In genomic region chr16:90144541-90144940, GRCm38 (mm10) we compare ENCODE assay signal across 8 mouse cellular contexts. TPM values are rescaled to one million over a fixed set of nuclear protein-coding genes. Genes with fewer than 3 reads are reported as not detected.
A peak's percentile ranks its signal among the peaks of the same experiment; 100 is the strongest.
DNase-seq lines count a peak whose midpoint lies in the region; ATAC-seq and TF ChIP-seq lines count a peak whose summit lies in the region.

No protein-coding gene starts in this region.

- no peak for TF ChIP-seq EP300 in heart, adult 2 months (IDR thresholded peaks at IDR 0.05; ENCODE audit: insufficient read depth, low read depth, low read length)

- ATAC-seq in heart, embryonic 15.5 days (replicated peaks; ENCODE audit: insufficient number of reproducible peaks, insufficient read depth, low FRiP score, low read depth) = no peak
- ATAC-seq in G1E (ENCODE audit: extremely low read depth, insufficient number of reproducible peaks, low FRiP score, poor library complexity, severe bottlenecking) = no peak
- ATAC-seq in megakaryocyte progenitor cell, adult 5-6 weeks (replicated peaks; ENCODE audit: poor library complexity) = peak; percentile 6; the same call in 1 of the 2 replicates
- no peak for ATAC-seq in erythroid progenitor cell, adult 5-6 weeks (replicated peaks; ENCODE audit: low FRiP score, poor library complexity, severe bottlenecking)

- no peak for TF ChIP-seq CTCF in heart, adult 2 months (IDR thresholded peaks at IDR 0.05)
- TF ChIP-seq CTCF in G1E (IDR thresholded peaks at IDR 0.05; ENCODE audit: low read depth, low read length) = no peak

- intact Hi-C loops in heart, adult 2 months (cut with DNase I) = no loop called here

- peak overlapping the region; percentile 64 for H3K9ac ChIP-seq in heart, embryonic 15.5 days
- no peak overlapping the region for H3K9ac ChIP-seq in heart, adult 2 months (ENCODE audit: low read depth, low read length)

- H3K4me1 ChIP-seq in heart, embryonic 15.5 days (replicated peaks) = peaks cover 27% of the 10 kb centered on the region
- H3K4me1 ChIP-seq in heart, adult 2 months (ENCODE audit: control insufficient read depth, insufficient read depth, low read length) = no peaks in the 10 kb centered on the region
- peaks cover 18% of the 10 kb centered on the region for H3K4me1 ChIP-seq in G1E (ENCODE audit: insufficient read depth, low read depth, low read length)
- peaks cover 46% of the 10 kb centered on the region for H3K4me1 ChIP-seq in hindbrain, embryonic 10.5 days (replicated peaks)

- no peak for TF ChIP-seq POLR2A in heart, adult 2 months (IDR thresholded peaks at IDR 0.05; ENCODE audit: insufficient read depth, low read depth, low read length)

- peak overlapping the region; percentile 68 for H3K4me3 ChIP-seq in heart, embryonic 15.5 days
- no peak overlapping the region; the same call in 1 of the 2 replicates for H3K4me3 ChIP-seq in heart, adult 2 months
- H3K4me3 ChIP-seq in G1E (ENCODE audit: low read depth, low read length) = peak overlapping the region; percentile 71; the same call in 1 of the 2 replicates
- peak overlapping the region; percentile 84 for H3K4me3 ChIP-seq in hindbrain, embryonic 10.5 days

- no peaks in the 10 kb centered on the region for H3K27me3 ChIP-seq in heart, embryonic 15.5 days
- peaks cover 5% of the 10 kb centered on the region; the same call in 1 of the 2 replicates for H3K27me3 ChIP-seq in heart, adult 2 months (ENCODE audit: control insufficient read depth, insufficient read depth, low read length)
- H3K27me3 ChIP-seq in G1E (ENCODE audit: insufficient read depth, low read length) = peaks cover 11% of the 10 kb centered on the region; the same call in 1 of the 2 replicates
- H3K27me3 ChIP-seq in hindbrain, embryonic 10.5 days (ENCODE audit: insufficient read depth, poor library complexity, severe bottlenecking) = peaks cover 4% of the 10 kb centered on the region; the same call in 1 of the 2 replicates

- no peaks in the 10 kb centered on the region for H3K36me3 ChIP-seq in heart, embryonic 15.5 days
- no peaks in the 10 kb centered on the region for H3K36me3 ChIP-seq in heart, adult 2 months (ENCODE audit: control insufficient read depth, insufficient read depth, low read length)
- no peaks in the 10 kb centered on the region for H3K36me3 ChIP-seq in G1E (replicated peaks)
- no peaks in the 10 kb centered on the region for H3K36me3 ChIP-seq in hindbrain, embryonic 10.5 days

- no peak for DNase-seq in heart, adult 2 months
- no peak for DNase-seq in G1E (ENCODE audit: low spot score)
- DNase-seq in hindbrain, embryonic 10.5 days (ENCODE audit: low spot score) = no peak
- DNase-seq in yolk sac, embryonic 10.5 days (ENCODE audit: low spot score) = no peak
- no peak for DNase-seq in left cerebral cortex, adult 18-20 months (ENCODE audit: low spot score in 2 of 2)

- peak overlapping the region; percentile 37; the same call in 1 of the 2 replicates for H3K27ac ChIP-seq in heart, embryonic 15.5 days
- H3K27ac ChIP-seq in heart, adult 2 months = no peak overlapping the region
- peak overlapping the region; percentile 98 for H3K27ac ChIP-seq in hindbrain, embryonic 10.5 days

- H3K79me2 ChIP-seq in heart, adult 2 months (replicated peaks; ENCODE audit: control insufficient read depth, insufficient read depth, low read length) = no peaks in the 10 kb centered on the region

- peak overlapping the region; percentile 98 for H3K4me2 ChIP-seq in heart, embryonic 15.5 days

- no peaks in the 10 kb centered on the region for H3K9me3 ChIP-seq in heart, embryonic 15.5 days (replicated peaks)
- peaks cover 35% of the 10 kb centered on the region for H3K9me3 ChIP-seq in G1E (replicated peaks)
- no peaks in the 10 kb centered on the region for H3K9me3 ChIP-seq in hindbrain, embryonic 10.5 days

- 12% methylated on average over 13 of the region's 13 CpGs for WGBS in heart, embryonic 15.5 days
- WGBS in heart, adult 2 months = 29% methylated on average over 13 of the region's 13 CpGs
- WGBS in hindbrain, embryonic 10.5 days = 13% methylated on average over 13 of the region's 13 CpGs

RNA-seq across cellular contexts. Expression of gene Tiam1, which starts 1.0 kb away (rescaled TPM):
- 7.6 and 8.1 TPM in 2 replicates for polyA plus RNA-seq in heart, embryonic 15.5 days (2015; fragmentation: Nextera tagmentation; extraction: Ambion mirVana)
- 1 to 10 TPM; 4.4 to 7.9 TPM for total RNA-seq in heart, adult 2 months (2021)
- 2.3 and 2.5 TPM in 2 replicates for polyA plus RNA-seq in heart, adult 2 months (2012; rRNA removed)
- 1.4 and 1.8 TPM in 2 replicates for total RNA-seq in G1E (2014; fragmentation: Nextera tagmentation)
- total RNA-seq in G1E (2017) = 4.9 and 5.3 TPM in 2 replicates
- 2.9 and 3.0 TPM in 2 replicates for polyA plus RNA-seq in G1E (2012)
- 19.4 and 19.7 TPM in 2 replicates for polyA plus RNA-seq in hindbrain, embryonic 10.5 days (2016; fragmentation: Nextera tagmentation; extraction: Ambion mirVana)
- 60.8 and 67.9 TPM in 2 replicates for total RNA-seq in megakaryocyte progenitor cell, adult 5-6 weeks (2015)
- 52.8 and 58.4 TPM in 2 replicates for total RNA-seq in megakaryocyte progenitor cell, adult 5-6 weeks (2017)
- total RNA-seq in erythroid progenitor cell, adult 5-6 weeks (2015; ENCODE audit: low replicate concordance) = 7.5 and 10.1 TPM in 2 replicates
- total RNA-seq in erythroid progenitor cell, adult 5-6 weeks (2017; ENCODE audit: low replicate concordance) = 9.6 and 28.4 TPM in 2 replicates
- 100 to 1,000 TPM; 113 to 114 TPM for total RNA-seq in left cerebral cortex, adult 18-20 months (2021)
